Mouse (Mus musculus): ENCODE measurements around the gene Ptprs. TPM values are rescaled to one million over a fixed set of nuclear protein-coding genes. Genes with fewer than 3 reads are reported as not detected.

Gene Ptprs
- polyA plus RNA-seq, 1 experiment from 2014 or later: 174 TPM

DNA sequence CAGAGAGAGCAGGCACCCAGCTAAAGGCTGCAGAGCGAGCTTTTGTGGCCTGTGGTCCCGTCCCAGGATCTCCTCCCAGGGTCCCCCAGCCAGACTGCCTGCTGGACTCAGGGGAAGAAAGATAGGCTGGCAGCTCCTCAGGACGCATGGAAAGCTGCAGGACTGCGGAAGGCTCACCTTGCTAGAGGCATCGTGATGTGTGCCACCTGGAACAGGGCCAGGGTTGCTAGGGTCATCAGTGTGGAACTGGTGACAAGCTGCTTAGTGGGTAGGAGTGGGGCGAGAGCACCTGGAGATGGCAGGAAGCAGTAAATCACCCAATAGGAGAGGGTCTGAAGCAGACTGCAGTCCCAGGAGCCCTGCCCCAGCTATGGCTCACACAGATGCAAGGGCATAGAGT lies 88.7 kb downstream of the Ptprs start:
- Histone ChIP-seq H3K4me1 (ENCODE audit: control insufficient read depth, insufficient read depth, low read length) (no peaks in the 10 kb centered on the region), H3K9ac (ENCODE audit: low read length) (no peak overlapping the region), H3K27me3 (ENCODE audit: control insufficient read depth, insufficient read depth, low read length) (no peaks in the 10 kb centered on the region), H3K36me3 (ENCODE audit: control insufficient read depth, insufficient read depth, low read length) (peaks cover 13% of the 10 kb centered on the region), H3K27ac (ENCODE audit: low read depth, low read length) (no peak overlapping the region), H3K9me3 (ENCODE audit: control insufficient read depth, low read length) (no peaks in the 10 kb centered on the region), H3K4me3 (ENCODE audit: low read depth, low read length) (no peak overlapping the region), H3K4me2 (ENCODE audit: low read depth) (no peak overlapping the region)
- DNase-seq (ENCODE audit: low spot score) (no peak), ATAC-seq (ENCODE audit: insufficient read depth, low FRiP score, low TSS enrichment) (no peak)
- WGBS: 91% methylated on average over 6 of the region's 6 CpGs

- peaks cover 11% of the 10 kb centered on the region for H3K36me3 ChIP-seq (ENCODE audit: control insufficient read depth, insufficient read depth, low read length)
- H3K4me1 ChIP-seq (ENCODE audit: control insufficient read depth, insufficient read depth, low read length): no peaks in the 10 kb centered on the region
- no peak overlapping the region for H3K9ac ChIP-seq (ENCODE audit: low read length)
- ATAC-seq (ENCODE audit: insufficient read depth, low FRiP score, low TSS enrichment): 0 out of 2 replicates have a peak, but pooled peaks have one; percentile 10
- no peak overlapping the region for H3K4me3 ChIP-seq (ENCODE audit: low read depth, low read length)
- no peak overlapping the region for H3K27ac ChIP-seq (ENCODE audit: low read depth, low read length)
- H3K4me2 ChIP-seq (ENCODE audit: low read depth): no peak overlapping the region
- H3K27me3 ChIP-seq (ENCODE audit: control insufficient read depth, insufficient read depth, low read length): no peaks in the 10 kb centered on the region
- no peaks in the 10 kb centered on the region for H3K9me3 ChIP-seq (ENCODE audit: control insufficient read depth, low read length)
- 85% methylated on average over 6 of the region's 6 CpGs for WGBS
- DNase-seq (ENCODE audit: low spot score): no peak
Measured at GRCm38 (mm10) chr17:56384903-56385302, 91.4 kb downstream of the Ptprs start.

- peaks cover 9% of the 10 kb centered on the region for H3K36me3 ChIP-seq (ENCODE audit: control insufficient read depth, insufficient read depth, low read length)
- no peak overlapping the region for H3K9ac ChIP-seq (ENCODE audit: low read length)
- H3K27me3 ChIP-seq (ENCODE audit: control insufficient read depth, insufficient read depth, low read length): no peaks in the 10 kb centered on the region
- WGBS: 61% methylated on average over 8 of the region's 8 CpGs
- H3K4me3 ChIP-seq (ENCODE audit: low read depth, low read length): no peak overlapping the region
- DNase-seq (ENCODE audit: low spot score) (no peak), ATAC-seq (ENCODE audit: insufficient read depth, low FRiP score, low TSS enrichment) (no peak)
- H3K4me2 ChIP-seq (ENCODE audit: low read depth): no peak overlapping the region
- H3K9me3 ChIP-seq (ENCODE audit: control insufficient read depth, low read length): no peaks in the 10 kb centered on the region
- no peak overlapping the region for H3K27ac ChIP-seq (ENCODE audit: low read depth, low read length)
- H3K4me1 ChIP-seq (ENCODE audit: control insufficient read depth, insufficient read depth, low read length): no peaks in the 10 kb centered on the region
Measured at GRCm38 (mm10) chr17:56382997-56383396, 93.3 kb downstream of the Ptprs start.

GRCm38 (mm10) chr17:56381183-56381582 lies 95.1 kb downstream of the Ptprs start:
- DNase-seq (ENCODE audit: low spot score): no peak
- Histone ChIP-seq H3K9me3 (ENCODE audit: control insufficient read depth, low read length) (no peaks in the 10 kb centered on the region), H3K9ac (ENCODE audit: low read length) (no peak overlapping the region), H3K27ac (ENCODE audit: low read depth, low read length) (0 out of 2 replicates have a peak overlapping the region, but pooled peaks have one; percentile 29), H3K36me3 (ENCODE audit: control insufficient read depth, insufficient read depth, low read length) (peaks cover 14% of the 10 kb centered on the region), H3K4me2 (ENCODE audit: low read depth) (no peak overlapping the region), H3K4me3 (ENCODE audit: low read depth, low read length) (no peak overlapping the region), H3K27me3 (ENCODE audit: control insufficient read depth, insufficient read depth, low read length) (no peaks in the 10 kb centered on the region), H3K4me1 (ENCODE audit: control insufficient read depth, insufficient read depth, low read length) (no peaks in the 10 kb centered on the region)
- WGBS: 84% methylated on average over 5 of the region's 5 CpGs
- no peak for ATAC-seq (ENCODE audit: insufficient read depth, low FRiP score, low TSS enrichment)

- H3K9me3 ChIP-seq (ENCODE audit: control insufficient read depth, low read length): no peaks in the 10 kb centered on the region
- H3K4me1 ChIP-seq (ENCODE audit: control insufficient read depth, insufficient read depth, low read length): no peaks in the 10 kb centered on the region
- no peak for ATAC-seq (ENCODE audit: insufficient read depth, low FRiP score, low TSS enrichment)
- H3K27me3 ChIP-seq (ENCODE audit: control insufficient read depth, insufficient read depth, low read length): no peaks in the 10 kb centered on the region
- no peak overlapping the region for H3K9ac ChIP-seq (ENCODE audit: low read length)
- no peak overlapping the region for H3K27ac ChIP-seq (ENCODE audit: low read depth, low read length)
- 85% methylated on average over 6 of the region's 6 CpGs for WGBS
- peaks cover 14% of the 10 kb centered on the region for H3K36me3 ChIP-seq (ENCODE audit: control insufficient read depth, insufficient read depth, low read length)
- no peak overlapping the region for H3K4me3 ChIP-seq (ENCODE audit: low read depth, low read length)
- no peak for DNase-seq (ENCODE audit: low spot score)
- no peak overlapping the region for H3K4me2 ChIP-seq (ENCODE audit: low read depth)
Measured at GRCm38 (mm10) chr17:56380286-56380685, 96.0 kb downstream of the Ptprs start.

GRCm38 (mm10) chr17:56379281-56379834 lies 96.9 kb downstream of the Ptprs start:
- Histone ChIP-seq H3K27ac (ENCODE audit: low read depth, low read length) (no peak overlapping the region), H3K4me2 (ENCODE audit: low read depth) (no peak overlapping the region), H3K4me3 (ENCODE audit: low read depth, low read length) (no peak overlapping the region), H3K9me3 (ENCODE audit: control insufficient read depth, low read length) (no peaks in the 10 kb centered on the region), H3K36me3 (ENCODE audit: control insufficient read depth, insufficient read depth, low read length) (peaks cover 17% of the 10 kb centered on the region), H3K27me3 (ENCODE audit: control insufficient read depth, insufficient read depth, low read length) (no peaks in the 10 kb centered on the region), H3K4me1 (ENCODE audit: control insufficient read depth, insufficient read depth, low read length) (no peaks in the 10 kb centered on the region), H3K9ac (ENCODE audit: low read length) (no peak overlapping the region)
- ATAC-seq (ENCODE audit: insufficient read depth, low FRiP score, low TSS enrichment) (no peak), DNase-seq (ENCODE audit: low spot score) (no peak)
- 69% methylated on average over 6 of the region's 6 CpGs for WGBS

GRCm38 (mm10) chr17:56374851-56375250 lies 101.4 kb downstream of the Ptprs start:
- Histone ChIP-seq H3K4me3 (ENCODE audit: low read depth, low read length) (no peak overlapping the region), H3K27me3 (ENCODE audit: control insufficient read depth, insufficient read depth, low read length) (no peaks in the 10 kb centered on the region), H3K36me3 (ENCODE audit: control insufficient read depth, insufficient read depth, low read length) (peaks cover 19% of the 10 kb centered on the region), H3K4me2 (ENCODE audit: low read depth) (no peak overlapping the region), H3K9me3 (ENCODE audit: control insufficient read depth, low read length) (no peaks in the 10 kb centered on the region), H3K4me1 (ENCODE audit: control insufficient read depth, insufficient read depth, low read length) (no peaks in the 10 kb centered on the region), H3K27ac (ENCODE audit: low read depth, low read length) (no peak overlapping the region), H3K9ac (ENCODE audit: low read length) (no peak overlapping the region)
- no peak for DNase-seq (ENCODE audit: low spot score)
- ATAC-seq (ENCODE audit: insufficient read depth, low FRiP score, low TSS enrichment): no peak
- WGBS: 80% methylated on average over 1 of the region's 1 CpGs

DNA sequence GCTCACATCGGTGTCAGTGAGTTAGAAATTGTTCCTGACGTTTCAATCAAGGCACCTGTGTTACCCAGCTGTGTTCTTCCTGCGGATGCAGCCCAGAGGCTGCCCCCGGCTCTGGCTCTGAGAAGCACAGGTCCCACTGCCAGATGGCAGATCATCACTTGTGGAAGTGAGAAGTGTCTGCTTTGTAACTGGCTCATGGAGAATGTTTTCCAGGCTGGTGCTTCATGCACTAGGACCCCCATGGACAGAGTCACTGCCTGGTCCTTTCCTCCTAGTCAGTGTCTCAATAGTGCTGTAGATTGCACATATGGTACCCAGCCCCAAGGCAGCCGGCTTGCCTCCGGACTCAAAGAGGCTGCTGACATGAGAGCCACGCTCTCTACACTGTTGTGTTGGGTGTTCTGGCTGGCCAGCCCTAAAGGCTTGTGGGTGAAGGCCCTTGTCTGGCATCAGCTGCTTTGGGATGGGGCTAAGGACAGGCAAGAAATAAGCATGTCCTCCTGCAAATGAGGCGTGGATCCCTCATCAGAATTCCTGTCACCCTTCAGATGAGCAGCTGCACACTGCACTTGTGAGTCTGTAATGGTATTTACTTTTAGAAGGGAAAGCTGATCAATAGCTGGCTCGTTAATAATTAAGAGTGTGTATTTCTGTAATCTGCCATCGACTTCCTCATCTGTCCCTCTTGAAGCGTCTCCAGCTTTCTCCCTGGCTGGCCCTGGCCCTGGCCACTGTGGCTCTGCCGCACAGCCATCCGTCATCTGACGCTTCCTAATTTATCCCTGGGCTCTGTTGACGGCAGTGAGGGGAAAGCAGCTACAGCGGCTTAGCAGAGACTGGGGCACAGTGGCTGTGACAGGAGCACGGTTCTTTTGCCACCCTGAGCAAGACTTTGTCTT lies 102.9 kb downstream of the Ptprs start:
- Histone ChIP-seq H3K9ac (ENCODE audit: low read length) (no peak overlapping the region), H3K4me2 (ENCODE audit: low read depth) (no peak overlapping the region), H3K4me3 (ENCODE audit: low read depth, low read length) (no peak overlapping the region), H3K9me3 (ENCODE audit: control insufficient read depth, low read length) (no peaks in the 10 kb centered on the region), H3K36me3 (ENCODE audit: control insufficient read depth, insufficient read depth, low read length) (peaks cover 15% of the 10 kb centered on the region), H3K27ac (ENCODE audit: low read depth, low read length) (no peak overlapping the region; the same call in 1 of the 2 replicates), H3K4me1 (ENCODE audit: control insufficient read depth, insufficient read depth, low read length) (no peaks in the 10 kb centered on the region), H3K27me3 (ENCODE audit: control insufficient read depth, insufficient read depth, low read length) (no peaks in the 10 kb centered on the region)
- 75% methylated on average over 17 of the region's 17 CpGs for WGBS
- DNase-seq (ENCODE audit: low spot score): no peak
- no peak for ATAC-seq (ENCODE audit: insufficient read depth, low FRiP score, low TSS enrichment)

- no peaks in the 10 kb centered on the region for H3K27me3 ChIP-seq (ENCODE audit: control insufficient read depth, insufficient read depth, low read length)
- no peaks in the 10 kb centered on the region for H3K4me1 ChIP-seq (ENCODE audit: control insufficient read depth, insufficient read depth, low read length)
- H3K4me2 ChIP-seq (ENCODE audit: low read depth): no peak overlapping the region
- 58% methylated on average over 4 of the region's 4 CpGs for WGBS
- no peak overlapping the region for H3K27ac ChIP-seq (ENCODE audit: low read depth, low read length)
- no peaks in the 10 kb centered on the region for H3K9me3 ChIP-seq (ENCODE audit: control insufficient read depth, low read length)
- no peak overlapping the region for H3K4me3 ChIP-seq (ENCODE audit: low read depth, low read length)
- H3K36me3 ChIP-seq (ENCODE audit: control insufficient read depth, insufficient read depth, low read length): peaks cover 10% of the 10 kb centered on the region
- DNase-seq (ENCODE audit: low spot score): no peak
- no peak for ATAC-seq (ENCODE audit: insufficient read depth, low FRiP score, low TSS enrichment)
- H3K9ac ChIP-seq (ENCODE audit: low read length): no peak overlapping the region
Measured at GRCm38 (mm10) chr17:56372109-56372508, 104.2 kb downstream of the Ptprs start.

Measured in neural tube, embryonic 11.5 days (tissue).